Mouse (Mus musculus) adrenal gland, postnatal 25 days (tissue): ENCODE measurements at regions not wholly inside any gene's neighbourhood (a gene's known extent, or its start where the extent isn't known, plus 50 kb on each side); places are given as distances from the start of the nearest gene placed in this dataset.
A peak's percentile ranks its signal among the peaks of the same experiment; 100 is the strongest.

Experiments
- DNase-seq: peaks from one replicate; pipeline ENCODE4 v3.0.0; 2021; ENCODE audit warnings: mixed read lengths

DNA sequence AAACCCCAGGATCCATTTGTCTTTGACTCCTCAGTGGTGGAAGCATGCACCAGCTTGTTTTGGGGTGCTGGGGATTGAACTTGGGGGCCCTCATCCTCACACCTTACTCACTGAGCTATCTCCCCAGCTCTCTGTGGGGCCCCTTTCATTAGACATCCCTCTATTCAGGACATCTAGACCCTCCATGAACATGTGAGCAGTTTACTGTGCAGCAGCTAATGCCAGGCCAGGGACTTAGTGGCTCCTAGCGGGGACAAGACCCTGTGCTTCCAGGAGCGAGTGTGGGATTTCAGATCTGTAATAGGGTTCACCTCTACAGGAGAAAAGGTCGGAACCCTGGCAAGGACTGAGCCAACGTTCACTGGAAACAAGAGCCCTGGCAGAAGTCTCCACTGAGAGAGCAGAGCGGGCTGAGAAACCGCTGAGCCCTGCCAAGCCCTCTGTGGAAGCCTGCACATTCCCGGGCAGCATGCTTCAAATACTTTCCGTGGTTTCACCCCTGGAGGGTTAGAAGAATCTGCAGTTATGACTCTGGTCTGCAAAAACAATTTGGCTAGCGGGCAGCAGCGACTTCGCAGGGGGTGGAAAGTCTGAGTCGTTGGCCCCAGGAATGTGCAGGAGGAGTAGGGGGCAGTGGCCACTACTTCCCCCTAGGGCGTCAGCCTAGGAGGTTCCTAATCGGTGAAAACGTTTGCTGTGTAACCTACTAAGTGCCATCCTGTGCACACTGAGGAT, 125.6 kb downstream of the Smad6 start:
- peak; percentile 21 for DNase-seq

DNA sequence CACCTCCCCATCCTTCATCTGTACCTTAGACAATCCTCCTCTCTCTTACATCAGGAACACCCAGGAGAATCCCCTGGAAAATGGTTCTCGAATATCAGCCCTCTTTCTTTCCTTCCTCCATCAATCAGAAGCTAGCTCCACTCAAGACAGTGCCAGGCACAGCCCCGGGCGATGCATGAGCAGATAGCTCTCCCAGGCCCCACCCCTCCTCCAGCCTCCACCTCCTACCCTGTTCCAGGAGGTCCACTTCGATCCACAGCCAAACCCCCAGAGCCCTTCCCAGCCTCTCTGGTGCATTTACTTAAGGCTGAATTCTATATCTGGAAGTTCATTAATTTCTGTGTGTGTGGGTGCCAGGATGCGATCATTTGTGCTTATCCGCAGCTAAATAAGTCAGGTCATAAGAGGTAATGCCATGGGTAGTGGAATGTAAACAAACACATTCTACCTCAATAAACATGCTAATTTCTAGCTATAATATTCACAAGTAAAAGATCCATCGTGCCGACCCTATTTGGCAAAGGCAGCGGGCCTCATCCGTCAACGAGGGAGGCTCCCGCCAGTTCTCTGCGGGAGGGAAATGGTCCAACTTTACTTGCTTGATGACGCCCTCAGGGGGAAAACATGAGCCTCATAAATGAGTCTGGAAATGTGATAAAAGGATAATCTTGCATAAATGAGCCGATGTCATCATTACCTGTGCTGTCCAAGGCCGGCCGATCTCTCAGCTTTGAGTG, 129.5 kb downstream of the Smad6 start:
- no peak for DNase-seq

DNA sequence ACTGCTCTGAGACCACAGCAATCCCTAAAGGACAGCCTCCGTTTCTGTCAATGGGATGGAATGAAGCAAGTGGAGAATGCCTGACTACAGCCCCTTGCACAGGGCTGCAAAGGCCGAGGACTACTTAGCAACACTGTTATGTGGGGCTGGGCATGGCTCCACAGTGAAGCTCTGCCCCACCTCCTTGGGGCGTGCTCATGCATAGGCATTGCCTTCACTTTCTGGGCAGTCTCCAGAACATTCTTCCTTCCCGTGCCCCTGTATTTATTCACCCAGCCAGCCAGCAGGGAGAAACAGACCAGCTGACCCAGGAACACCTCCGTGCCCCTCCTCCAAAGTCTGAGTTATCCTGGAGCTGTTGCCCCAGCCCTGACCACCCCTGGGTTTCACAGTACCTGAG, 131.1 kb downstream of the Smad6 start:
- no peak for DNase-seq

DNA sequence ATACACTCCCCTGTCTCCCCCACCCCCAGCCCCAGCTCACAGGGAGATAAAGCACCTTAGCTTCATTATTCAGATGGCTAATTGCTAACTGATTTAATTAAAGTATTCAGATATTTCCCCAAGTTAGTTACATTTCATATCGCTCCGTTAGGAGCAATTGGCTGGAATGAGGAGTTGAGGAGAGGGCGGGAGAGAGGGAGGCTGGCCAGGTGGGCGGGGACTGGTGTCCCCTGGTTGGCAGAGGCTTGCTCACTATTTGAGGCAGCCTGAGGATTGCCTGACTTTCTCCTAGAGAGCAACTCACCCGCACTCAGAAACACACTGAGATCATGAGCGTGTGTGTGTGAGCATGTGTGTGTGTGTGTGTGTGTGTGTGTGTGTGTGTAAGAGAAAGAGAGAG, 131.8 kb upstream of the Smad3 start:
- DNase-seq: no peak

DNA sequence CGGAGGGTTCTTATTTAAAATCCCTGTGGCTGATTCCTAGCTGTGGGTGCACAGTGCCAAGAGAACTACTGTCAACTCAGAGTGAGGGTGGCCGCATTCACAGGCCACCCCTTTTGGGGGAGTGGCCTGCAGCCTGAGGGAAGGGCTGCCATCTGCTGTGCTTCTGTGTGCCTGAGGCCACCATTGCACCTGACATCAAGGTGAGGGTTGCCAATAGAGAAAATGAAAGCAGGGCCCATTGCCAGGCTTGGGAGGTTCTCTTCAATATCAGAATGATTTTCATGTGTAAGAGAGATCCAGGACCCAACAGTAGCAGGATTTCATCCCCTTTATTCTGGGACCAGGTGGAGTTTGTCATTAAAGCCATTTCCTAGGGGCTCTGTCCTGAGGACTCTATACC, 127.2 kb upstream of the Smad3 start:
- DNase-seq: no peak

DNA sequence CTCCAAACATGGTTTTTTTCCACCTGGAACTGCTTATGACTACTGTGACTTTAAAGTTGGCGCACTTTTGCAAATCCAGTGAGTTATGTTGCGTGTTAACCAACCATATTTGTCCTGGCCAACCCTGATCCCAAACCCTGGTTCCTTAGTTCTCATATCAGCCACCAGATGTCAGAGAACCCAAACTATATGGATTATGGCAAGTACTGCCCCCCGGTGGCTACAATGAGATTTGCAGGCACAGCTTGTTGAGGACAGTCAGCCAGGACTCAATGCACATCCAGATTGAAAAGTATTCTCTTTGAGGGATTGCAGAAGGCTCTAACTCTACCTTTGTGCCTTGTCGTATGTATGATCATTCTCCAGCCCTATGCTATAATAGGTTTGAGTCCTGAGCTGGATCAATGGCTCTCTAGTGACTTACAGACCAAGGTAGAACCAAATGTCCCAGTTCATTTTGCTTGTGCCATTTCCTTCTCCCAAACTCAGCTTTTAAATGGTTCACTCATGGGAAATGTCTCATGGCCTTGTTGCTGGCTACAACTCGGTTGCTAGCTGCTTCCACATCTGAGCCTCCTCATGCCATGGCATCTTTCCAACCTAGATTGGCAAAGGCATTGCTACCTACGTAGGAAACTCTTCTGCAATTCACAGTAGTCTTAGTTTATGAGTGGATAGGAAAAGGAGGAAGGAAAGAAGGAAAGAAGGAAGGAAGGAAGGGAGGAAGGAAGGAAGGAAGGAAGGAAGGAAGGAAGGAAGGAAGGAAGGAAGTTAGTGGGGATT, 126.1 kb upstream of the Smad3 start:
- no peak for DNase-seq

DNA sequence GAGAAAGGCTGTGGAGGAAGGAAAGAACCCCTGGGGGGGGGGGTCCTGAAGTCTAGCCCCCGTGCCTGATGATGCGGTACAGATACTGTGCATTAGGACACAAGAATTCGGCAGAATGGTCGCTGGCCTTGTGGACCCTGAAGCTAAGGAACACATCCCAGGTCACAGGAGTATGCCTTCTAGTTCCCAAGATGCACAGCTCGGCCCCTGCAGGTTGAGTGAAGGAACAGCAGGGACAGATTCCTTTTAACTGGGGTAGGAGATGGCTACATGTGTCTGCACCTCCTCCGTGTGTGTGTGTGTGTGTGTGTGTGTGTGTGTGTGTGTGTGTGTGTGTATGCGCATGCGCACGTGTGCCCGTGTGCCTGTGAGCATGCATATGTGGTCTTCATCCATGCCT, 123.9 kb upstream of the Smad3 start:
- DNase-seq: no peak

DNA sequence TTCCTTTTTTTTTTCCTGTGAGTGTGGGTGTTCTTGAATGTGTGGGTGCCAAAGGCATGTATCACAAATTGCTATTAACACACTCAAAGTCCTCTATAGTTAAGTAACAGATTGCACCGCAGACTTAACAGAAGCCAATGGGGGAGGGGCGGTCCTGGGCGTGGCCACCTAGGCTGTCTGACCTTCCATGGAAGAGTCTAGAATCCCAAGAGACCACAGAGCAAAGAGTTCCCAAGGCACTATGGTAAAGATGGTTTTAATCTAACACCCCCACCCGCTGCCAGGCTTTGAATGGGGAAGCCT, 123.4 kb upstream of the Smad3 start:
- no peak for DNase-seq

DNA sequence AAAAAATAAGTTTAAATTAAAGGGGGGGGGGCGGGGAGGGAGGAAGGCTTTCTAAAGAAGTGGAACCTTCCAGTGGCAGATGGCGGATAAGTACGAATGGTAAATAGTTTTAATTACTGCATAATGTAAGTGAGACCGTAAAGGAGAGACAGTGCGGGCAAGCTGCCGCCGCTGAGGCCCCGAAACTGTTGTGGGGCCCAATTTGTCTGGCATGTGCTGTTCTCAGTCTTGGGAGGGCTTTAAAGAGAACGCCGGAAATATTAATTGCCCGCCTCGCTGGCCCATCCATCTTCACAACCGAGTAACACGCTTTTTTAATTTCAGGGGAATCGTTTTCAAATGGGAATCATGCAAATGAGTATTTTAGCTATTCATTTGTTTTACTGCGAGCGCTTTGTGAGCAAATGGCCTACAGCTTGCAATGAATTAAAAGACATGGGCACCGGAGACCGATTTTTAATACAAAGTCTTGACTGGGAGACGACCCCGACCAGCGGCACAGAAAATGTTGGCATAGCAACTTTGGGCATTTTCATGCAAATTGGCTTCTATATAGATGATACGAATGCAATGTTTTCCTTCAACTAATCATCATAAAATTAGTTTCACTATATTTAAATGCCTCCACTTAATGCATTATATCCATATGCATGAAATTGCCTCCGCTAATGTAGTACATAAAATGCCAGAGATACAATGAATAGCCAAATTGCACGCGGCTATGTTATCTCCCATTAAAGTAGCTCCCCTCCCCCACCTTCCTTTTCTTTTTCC, 122.9 kb upstream of the Smad3 start:
- no peak for DNase-seq

DNA sequence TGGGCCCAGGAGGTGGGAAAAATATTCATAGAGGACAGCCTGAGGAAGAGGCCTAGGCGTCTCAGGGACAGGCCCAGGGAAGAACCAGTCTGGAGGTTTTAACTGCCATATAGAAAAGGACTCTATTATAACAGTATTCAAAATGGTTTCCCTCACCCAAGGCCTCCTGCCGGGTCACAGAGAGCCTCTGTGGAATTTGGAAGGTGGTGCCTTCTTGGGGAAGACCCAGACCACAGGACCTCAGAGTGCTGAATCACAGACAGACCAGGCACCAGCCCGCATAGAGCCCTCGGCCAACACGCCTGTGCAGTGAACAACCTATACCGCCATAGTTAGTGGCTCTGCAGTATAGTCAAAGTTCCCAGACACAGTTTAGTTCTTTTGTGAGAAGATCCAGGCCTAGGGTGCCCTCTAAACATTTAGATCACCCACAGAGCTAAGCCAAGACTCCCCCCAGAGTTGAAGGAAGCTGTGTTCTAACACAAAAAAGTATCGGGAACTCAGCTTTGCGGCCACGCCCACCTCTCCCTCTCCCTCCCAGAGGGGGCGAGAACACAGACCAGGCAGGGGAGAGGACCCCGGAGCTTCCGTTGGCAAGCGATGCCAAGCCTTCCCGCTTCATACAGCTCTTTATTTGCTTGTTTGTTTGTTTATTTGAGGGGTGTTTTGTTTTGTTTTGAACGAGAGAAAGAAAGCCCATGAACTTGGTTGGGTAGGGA, 122.1 kb upstream of the Smad3 start:
- DNase-seq: no peak

DNA sequence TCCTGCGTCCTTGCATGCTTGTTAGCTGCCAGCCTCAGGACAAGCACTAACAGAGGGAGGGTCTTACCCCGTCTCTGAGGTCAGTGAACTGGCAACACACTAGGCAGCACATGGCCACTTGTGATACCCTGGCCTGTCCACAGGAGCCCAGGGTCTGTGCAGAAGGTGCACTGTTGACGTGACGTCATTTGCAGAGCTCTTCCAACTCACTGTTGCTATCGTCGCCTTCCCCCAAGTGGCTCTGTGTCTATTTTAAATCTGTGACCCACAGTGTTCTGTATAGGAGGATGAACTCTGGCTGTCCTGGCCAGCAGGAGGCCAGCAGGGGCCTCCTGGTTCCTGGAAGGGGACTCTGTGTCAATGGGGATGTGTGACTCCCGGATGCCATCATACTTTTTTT, 120.1 kb upstream of the Smad3 start:
- no peak for DNase-seq

DNA sequence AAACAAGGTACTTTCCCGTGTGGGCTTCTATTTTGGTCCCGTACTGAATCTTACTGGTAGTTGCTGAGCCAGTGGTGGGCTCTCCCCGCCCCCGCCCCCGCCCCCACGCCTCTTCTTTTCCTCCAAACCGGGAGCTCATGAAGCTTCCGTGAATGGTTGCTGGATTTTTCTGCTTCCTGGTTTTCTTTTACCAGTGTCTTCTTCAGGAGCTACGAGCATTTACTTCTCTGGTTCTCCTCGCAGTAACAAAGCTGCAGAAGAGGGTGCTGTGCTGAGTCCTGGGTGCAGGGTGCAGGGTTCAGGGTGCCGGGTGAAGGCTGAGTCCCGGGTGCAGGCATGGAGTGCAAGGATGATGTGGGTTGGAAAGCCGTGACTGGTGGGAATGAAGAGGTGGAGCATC, 119.1 kb upstream of the Smad3 start:
- no peak for DNase-seq

DNA sequence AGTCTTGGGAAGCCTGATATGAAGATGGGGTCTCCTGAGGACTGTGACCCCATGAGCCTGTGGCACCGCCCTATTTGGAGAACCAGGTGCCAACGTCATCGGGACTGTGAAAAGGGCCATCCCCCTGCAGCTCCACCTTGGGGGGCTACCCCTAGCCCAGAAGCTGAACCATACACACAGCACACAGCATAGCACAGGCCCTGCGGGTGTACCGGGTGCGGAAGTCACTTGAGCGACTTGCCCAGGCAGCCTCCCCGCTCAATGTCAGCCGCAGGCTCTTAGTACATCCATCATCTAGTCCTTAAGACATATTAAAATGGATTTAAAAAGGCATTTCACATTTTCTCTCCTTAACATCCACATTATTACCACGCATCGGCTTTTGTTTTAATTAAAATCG, 118.2 kb upstream of the Smad3 start:
- DNase-seq: no peak

DNA sequence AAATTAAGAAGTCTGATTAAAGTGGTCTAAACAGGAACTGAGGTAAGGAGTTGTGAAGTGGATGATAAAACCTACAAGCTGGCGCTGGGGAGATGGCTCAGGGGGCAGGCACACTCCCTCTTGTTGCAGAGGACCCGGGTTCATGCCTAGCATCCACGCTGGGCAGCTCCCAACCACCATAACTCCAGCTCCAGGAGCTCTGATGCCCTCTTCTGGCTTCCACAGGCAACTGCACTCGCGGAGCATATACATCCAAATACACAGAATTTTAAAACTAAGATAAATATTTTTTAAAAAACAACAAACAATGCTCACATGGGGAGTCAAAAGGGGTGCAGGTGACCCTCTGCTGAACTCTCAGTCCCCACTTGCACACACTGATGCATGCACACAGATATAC, 117.4 kb upstream of the Smad3 start:
- no peak for DNase-seq

DNA sequence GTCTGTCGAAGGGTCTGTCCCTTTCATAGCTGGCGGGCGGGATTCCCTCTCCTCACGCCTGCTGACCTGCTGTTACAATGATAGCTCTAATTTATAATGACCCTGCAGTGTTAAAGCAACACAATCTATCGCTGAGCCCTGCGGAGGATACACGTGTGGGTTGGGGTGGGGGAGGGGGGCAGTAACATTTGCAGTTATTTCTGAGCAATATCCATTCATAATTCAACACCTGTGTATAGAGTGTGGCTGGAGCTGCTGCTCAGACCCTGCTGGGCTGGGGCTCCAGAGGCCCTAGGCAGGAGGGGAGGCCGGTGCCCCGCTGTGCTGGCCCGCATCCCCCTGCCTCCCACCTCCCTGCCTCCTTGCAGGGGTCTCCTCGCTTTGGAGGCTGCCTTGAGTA, 106.6 kb upstream of the Smad3 start:
- no peak for DNase-seq

DNA sequence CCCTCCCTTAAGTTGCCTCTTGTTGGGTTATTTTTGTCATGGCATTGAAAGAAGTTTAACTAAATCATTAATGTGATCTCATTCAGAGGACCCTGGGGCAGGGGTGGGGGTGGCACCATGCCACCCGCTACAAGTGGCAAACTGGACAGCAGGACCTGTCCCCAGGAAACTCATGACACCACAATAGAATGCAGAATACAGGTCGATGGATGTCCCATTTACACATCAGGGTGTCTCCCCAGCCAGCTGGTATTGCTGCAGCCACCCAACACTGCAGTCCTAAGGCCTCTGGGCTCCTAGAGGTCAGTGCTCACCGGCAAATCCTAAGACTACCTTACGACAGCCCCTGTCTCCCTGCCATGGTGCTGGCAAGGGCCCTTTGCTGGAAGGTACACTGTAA, 105.5 kb upstream of the Smad3 start:
- no peak for DNase-seq

DNA sequence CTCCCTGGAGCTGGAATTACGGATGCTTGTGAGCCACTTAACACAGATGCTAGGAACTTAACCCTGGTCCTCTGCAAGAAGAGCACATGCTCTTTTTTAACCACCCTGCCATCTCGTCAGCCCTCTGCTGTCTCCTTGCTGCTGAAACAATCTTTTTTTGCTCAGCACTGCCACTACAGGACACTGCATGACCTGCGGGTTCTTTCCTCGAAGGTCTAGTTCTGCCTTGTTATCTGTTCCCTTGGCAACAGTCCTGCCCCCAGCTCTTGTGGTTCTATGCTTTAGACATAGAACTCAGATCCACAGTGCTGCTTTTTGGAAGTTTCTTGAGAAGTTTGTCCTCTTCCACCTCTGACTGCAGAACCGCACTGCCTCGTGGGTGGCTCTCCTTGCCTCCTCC, 104.6 kb upstream of the Smad3 start:
- no peak for DNase-seq

DNA sequence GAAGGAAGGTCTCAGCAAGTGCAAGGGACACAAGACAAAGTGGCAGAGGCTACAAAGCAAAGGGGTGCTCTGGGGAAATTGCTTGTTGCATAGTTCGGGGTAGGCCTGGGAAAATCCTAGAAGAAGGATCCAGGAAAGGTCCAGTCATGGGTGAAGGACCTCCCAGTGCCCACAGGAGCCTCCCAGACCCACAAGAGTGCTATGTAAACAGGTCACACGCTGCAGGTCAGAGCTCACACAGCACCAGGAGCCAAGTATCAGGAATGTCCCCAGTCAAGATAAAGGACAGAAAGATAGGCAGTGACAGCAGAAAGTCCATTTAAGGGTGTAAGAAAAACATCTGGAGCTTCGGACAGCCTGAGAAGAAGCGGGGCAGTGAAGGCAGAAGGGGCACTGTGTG, 103.6 kb upstream of the Smad3 start:
- DNase-seq: no peak

DNA sequence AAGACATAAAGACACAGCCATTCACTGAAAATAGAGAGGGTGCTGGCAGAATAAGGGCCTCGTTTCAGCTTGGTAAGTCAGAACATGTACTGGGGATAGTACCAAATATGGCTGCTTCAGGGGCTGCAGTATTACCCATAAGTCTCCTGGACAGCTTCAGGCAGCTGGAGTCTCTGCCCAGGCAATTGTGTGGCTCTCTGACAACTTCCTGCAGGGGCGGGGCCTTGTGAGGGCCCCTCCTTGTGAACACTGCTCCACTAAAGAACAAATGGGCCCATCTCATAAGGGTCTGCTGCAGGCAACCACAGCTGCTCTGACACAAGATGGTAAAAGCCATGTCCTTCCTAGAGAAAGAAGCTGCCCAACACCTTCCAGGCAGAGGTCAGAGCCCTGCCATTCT, 102.4 kb upstream of the Smad3 start:
- no peak for DNase-seq

DNA sequence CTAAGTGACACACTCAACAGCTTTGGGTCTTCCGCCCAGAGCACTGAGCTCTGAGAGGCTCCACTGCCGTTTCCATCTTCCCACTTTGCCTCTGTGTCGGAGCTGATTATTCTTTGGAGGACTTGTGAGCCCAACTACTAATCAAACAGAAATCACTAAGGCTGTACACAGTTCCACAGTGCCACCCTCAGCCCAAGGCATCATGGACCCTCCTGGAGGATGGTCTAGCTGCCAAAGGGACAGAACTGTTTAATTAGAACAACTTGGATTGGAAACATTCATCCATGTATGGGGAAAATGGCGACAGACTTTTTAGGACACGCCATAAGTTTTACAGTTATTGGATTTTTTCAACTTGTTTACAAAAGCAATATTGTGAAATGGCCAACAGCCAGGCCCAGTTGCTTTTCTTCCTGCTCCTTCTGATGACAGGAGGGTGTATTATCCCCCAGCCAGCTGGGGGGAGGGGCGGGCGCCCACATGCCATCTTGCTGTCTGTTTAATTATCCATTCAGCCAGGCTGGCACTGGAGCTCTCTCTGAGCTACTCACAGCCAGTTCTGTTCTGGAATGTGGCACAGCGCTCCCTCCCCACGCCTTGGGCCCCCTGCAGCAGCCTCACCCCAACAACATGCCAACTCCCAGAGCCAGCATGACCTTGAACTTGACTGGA, 98.4 kb upstream of the Smad3 start:
- no peak for DNase-seq

DNA sequence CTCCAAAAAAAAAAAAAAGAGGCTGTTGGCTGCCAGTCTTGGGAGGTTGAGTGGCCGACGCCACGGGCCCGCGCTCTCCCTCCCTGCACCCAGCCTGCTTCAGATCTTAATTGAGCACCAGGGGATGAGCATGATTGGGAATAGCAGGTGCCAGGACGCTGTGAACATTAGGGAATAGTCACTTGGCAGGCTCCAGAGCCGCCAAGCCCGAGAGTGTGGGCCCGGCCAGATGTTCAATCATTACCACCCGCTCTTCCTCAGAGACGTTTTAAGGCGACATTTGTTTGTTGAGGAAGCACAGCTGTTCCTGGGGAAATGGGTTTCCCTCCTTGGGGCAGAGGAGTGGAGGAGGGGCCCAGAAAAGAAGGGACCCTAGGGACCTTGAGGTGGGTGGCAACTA, 94.0 kb upstream of the Smad3 start:
- no peak for DNase-seq

DNA sequence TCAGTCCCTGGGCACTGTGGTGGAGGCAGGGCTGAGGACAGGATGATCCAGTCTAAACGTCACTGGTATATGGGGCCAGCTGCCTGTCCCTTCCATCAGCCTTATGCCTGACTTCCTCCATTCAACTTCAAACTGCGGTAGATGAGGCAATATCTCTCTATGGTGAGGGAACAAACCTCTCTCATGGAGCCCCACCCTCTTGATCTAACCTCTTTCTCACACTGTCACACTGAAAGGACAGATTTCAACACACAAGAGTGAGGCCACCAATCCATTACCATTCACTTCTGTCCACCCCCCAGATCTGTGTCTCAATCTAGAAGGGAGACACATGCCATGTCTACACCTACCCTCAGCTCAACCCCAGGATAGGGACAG, 92.5 kb upstream of the Smad3 start:
- no peak for DNase-seq
